Mouse (Mus musculus) layer of hippocampus, adult 8-10 months (tissue): ENCODE data around the gene Shank3. TPM values are rescaled to one million over a fixed set of nuclear protein-coding genes. Genes with fewer than 3 reads are reported as not detected.

ENCODE experiments used
- DNase-seq, 2 experiments: peaks; one replicate each; pipeline ENCODE4 v3.0.0; 2022; ENCODE audit warnings: low spot score in 2 of 2
- total RNA-seq, 4 experiments: library from RNA; stranded (reverse); gene quantifications; 2 replicates each; pipeline ENCODE4 v1.2.4; 2022

The Shank3 gene
- 100 to 1,000 TPM; 208 to 231 (median 223) TPM for total RNA-seq

- DNase-seq, result no peak
Measured at GRCm38 (mm10) chr15:89498961-89499688, at the start of gene Shank3. Gene Shank3, plus strand, starts transcription at chr15:89499623.

- DNase-seq, result no peak
Measured at GRCm38 (mm10) chr15:89452906-89453864, 46.2 kb upstream of the Shank3 start.

GRCm38 (mm10) chr15:89453865-89454478 lies 45.5 kb upstream of the Shank3 start, which contains the start of gene Mapk8ip2:
Gene Mapk8ip2, plus strand, starts transcription at chr15:89453913.
- no peak for DNase-seq

- DNase-seq, result no peak
Measured at GRCm38 (mm10) chr15:89454857-89455256, 44.6 kb upstream of the Shank3 start.

- DNase-seq, result no peak
Measured at GRCm38 (mm10) chr15:89455642-89456041, 43.8 kb upstream of the Shank3 start.

- no peak for DNase-seq
Measured at GRCm38 (mm10) chr15:89458942-89459341, 40.5 kb upstream of the Shank3 start.

GRCm38 (mm10) chr15:89459821-89460220 lies 39.6 kb upstream of the Shank3 start:
- no peak for DNase-seq

- DNase-seq, result no peak
Measured at GRCm38 (mm10) chr15:89460298-89460697, 39.1 kb upstream of the Shank3 start.

- DNase-seq, result no peak
Measured at GRCm38 (mm10) chr15:89461321-89461720, 38.1 kb upstream of the Shank3 start.

GRCm38 (mm10) chr15:89462176-89462575 lies 37.2 kb upstream of the Shank3 start:
- DNase-seq, result no peak

- DNase-seq, result no peak
Measured at GRCm38 (mm10) chr15:89463334-89464235, 35.8 kb upstream of the Shank3 start.

GRCm38 (mm10) chr15:89465052-89465451 lies 34.4 kb upstream of the Shank3 start:
- no peak for DNase-seq

GRCm38 (mm10) chr15:89468577-89468976 lies 30.8 kb upstream of the Shank3 start:
- DNase-seq, result no peak

- DNase-seq, result no peak
Measured at GRCm38 (mm10) chr15:89471476-89471875, 27.9 kb upstream of the Shank3 start.

GRCm38 (mm10) chr15:89473370-89473769 lies 26.1 kb upstream of the Shank3 start:
- no peak for DNase-seq

GRCm38 (mm10) chr15:89473921-89474320 lies 25.5 kb upstream of the Shank3 start:
- DNase-seq, result no peak

- DNase-seq, result no peak
Measured at GRCm38 (mm10) chr15:89474596-89475292, 24.7 kb upstream of the Shank3 start.

- no peak for DNase-seq
Measured at GRCm38 (mm10) chr15:89475293-89475600, 24.2 kb upstream of the Shank3 start.

- peak; percentile 89 to 92 for DNase-seq
Measured at GRCm38 (mm10) chr15:89475611-89476474, 23.6 kb upstream of the Shank3 start.
